Mouse (Mus musculus): Measurements from ENCODE around the gene Mmel1.

Mmel1 gene

DNA sequence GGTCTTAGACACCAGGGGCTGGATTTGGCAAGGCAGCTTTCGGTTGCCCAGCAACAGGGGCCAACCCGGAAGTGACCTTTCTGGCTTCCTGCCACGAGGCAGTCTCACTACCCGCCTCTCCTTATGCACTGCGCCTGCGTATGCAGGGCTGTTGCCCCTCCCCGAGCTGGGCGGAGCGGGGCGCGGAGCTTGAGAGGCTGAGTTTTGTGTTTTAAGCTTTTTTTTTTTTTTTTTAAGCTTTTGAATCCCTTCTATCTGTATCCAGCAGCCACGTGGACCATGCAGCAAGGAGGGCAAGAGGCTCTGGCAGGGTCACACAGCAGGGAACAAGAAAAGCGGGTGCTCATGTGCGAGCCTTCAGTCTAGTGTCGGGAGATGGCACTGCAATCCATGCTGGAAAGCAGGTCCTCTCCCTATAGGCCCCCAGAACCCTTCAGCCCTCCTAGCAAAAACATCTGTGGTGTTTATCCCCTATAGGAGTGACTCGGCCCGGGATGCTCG, 5.1 kb upstream of the Mmel1 start:
- DNase-seq (ENCODE audit: low spot score in 2 of 2), result peak; percentile 94 to 95

DNA sequence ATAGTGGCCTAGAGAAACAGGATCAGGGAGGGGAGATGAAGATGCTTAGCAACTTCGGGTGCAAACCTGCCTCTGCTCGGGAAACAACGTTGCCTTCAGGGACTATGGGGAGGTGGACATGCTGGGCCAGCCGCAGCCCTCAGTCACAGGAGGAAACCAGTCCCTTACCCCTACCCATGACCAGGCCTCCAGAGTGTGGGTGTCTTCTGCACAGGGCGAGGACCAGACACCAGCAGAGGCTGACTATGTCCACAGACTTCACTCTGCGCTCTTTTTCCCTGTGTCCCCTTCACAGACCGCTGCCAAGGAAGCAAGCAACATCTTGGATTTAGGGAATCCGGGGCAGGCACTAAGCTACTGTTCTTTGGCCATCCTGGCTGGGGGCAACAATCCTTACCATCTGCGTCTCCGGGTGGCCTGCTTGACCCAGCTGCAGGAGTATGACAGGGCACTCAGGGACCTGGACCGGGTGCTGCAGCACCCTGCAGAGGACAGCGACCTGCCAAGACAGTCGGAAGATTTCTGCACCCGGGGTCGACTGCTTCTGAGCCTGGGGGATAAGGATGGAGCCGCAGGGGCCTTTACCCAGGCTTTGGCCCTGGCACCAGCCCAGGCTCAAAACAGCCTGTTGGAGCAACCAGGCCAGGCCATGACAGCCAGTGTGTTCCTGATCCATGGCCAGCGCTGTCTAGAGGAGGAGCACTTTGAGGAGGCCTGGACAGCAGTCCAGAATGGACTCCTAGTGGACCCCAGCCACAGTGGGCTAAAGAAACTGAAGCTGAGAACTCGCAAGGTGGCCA, 4.2 kb upstream of the Mmel1 start:
- DNase-seq (ENCODE audit: low spot score in 2 of 2), result no peak

DNA sequence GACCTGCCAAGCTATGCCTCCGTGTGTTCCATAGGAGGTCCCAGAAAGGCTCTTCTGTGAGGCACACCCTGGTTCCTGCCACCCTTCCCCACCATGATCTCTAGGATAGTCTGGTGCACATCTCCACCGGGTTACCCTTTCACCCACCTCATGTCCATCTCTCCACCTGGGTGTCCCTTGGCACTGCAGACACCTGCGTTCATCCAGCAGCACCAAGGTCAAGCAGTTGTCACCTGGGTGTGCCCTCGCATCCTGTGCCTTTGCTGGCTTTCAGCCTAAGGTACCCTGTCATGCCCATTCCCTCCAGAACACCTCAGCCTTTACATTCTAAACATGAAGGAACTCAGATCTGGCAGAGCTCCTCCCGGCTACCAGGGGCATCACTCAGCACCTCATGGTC, 3.0 kb upstream of the Mmel1 start:
- DNase-seq (ENCODE audit: low spot score in 2 of 2), result no peak

DNA sequence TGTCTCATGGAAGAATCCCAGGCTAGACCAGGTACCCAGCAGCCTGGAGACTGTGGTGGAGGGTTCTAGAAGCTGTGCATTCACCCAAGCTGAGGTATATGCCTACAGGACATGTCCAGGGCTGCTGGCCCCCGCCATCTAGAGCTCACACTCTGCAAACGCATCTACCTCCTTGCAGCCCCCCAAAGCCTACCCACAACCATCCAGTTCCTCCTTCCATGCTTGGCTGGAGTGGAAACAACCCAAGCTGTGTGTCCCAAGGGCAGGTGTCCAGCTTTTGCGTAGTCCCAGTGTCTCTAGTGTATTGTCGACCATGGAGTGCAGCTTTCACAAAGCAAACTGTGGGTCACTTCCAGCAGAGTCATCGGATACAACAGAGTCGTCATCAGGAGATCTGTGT, 2.1 kb upstream of the Mmel1 start:
- no peak for DNase-seq (ENCODE audit: low spot score in 2 of 2)

DNA sequence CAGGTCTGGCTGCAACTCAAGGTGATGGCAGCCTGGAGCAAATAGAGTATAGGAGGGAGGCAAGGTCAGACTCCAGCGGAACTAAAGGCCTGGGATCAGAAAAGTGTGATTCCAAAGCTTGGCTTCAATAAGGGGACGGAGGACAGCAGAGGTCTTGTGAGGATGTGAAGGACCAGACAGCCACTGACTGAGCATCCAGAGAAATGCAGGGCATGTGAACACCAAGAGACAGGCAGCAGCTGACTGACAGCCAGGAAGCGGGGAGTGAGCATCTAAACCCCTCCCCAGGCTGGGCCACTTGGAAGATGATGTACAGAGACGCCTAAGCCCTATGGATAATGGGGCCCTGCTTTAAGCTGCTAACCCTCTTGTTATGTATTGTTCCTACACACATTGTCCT, 1.3 kb downstream of the Mmel1 start:
- DNase-seq (ENCODE audit: low spot score in 2 of 2), result no peak

DNA sequence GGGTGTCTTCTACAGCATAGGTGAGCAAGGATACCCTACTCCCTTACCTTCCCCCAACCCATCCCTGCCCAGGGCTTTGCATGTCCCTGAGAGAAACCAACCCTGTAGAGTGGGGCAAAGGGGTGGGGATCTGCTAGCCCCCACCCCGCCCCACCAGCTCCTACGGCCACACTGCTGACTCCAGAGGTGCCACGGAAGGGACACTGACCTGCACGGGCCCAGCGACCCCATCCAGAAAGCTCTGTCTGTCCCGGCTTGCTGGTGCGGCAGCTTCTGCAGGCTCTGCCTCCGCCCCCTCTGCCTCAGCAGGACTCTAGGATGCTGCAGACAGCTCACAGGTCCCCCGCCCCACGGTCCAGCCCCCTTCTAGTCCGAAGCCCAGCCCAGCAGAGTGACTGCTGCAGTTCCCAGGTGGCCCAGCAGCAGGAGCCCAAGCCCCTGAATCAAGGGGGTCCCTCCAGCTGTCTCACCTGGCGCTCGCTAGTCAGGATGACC, 2.4 kb downstream of the Mmel1 start:
- DNase-seq (ENCODE audit: low spot score in 2 of 2), result no peak

DNA sequence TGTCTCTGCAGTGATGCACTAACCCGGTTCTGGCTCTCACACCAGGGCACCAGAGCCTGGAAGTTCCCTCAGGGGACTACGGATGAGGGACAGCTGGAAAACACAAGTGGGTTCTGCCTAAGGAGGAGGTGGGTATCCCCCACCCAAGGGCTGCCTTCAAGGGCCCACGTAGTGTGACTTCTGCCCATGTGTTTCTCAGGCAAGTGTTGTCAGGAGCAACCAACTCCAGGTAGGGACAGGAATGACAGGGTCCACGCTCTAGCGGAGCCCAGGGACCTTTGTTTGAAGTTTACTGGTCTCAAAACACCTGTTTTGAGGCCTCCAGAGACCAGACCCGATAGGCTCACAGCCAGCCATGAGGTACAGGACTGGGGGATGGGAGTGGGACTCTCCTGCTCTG, 3.8 kb downstream of the Mmel1 start:
- no peak for DNase-seq (ENCODE audit: low spot score in 2 of 2)

DNA sequence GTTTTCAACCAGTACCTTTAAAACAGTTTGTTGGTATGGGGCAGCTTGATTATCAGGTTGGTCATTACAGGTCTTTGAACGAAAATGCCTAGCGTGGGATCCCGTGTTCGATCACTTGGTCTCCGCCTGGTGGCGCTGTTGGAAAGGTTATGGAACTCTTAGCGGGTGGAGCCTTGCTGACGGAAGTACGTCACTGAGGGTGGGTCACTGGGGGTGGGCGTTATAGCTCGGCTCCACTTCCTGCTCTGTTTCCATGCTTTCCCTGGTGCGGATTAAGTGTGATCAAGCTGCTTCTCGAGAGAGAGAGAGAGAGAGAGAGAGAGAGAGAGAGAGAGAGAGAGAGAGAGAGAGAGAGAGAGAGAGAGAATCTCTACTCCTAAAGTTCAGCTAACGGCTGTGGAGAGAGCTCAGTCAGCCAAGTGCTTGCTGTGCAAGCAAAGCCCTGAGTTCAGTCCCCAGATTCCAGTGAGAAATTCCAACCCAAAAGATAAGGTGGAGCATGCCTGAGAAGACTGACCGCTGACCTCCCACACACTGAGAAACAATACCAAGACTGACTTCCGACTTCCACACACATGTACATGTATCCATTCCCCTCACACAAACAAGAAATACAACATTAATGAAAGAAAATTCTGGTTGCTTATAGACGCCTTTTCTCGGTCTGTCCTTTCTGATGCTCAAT, 8.6 kb downstream of the Mmel1 start:
- peak; percentile 93 to 96 for DNase-seq (ENCODE audit: low spot score in 2 of 2)

DNA sequence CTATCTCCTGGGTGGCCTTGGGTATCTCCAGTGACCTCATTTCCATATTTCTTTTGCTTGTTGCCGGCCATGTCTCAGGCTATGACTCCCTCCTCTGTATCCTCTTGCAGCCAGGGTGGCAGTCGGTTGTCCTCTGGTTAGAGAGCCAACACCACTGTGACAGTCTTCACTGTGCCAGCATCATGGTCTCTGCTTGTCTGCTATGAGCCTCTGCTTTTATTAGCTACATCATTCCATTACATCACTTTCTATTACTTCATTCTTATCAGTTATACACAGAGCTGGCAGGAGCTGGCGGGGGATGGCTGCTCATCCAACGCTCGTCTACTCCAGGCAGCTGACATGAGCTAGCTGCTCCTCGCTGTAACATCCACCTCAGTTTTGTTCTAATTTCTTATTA, 11.3 kb downstream of the Mmel1 start:
- peak in 1 of 2 experiments; percentile 47 for DNase-seq (ENCODE audit: low spot score in 2 of 2)

DNA sequence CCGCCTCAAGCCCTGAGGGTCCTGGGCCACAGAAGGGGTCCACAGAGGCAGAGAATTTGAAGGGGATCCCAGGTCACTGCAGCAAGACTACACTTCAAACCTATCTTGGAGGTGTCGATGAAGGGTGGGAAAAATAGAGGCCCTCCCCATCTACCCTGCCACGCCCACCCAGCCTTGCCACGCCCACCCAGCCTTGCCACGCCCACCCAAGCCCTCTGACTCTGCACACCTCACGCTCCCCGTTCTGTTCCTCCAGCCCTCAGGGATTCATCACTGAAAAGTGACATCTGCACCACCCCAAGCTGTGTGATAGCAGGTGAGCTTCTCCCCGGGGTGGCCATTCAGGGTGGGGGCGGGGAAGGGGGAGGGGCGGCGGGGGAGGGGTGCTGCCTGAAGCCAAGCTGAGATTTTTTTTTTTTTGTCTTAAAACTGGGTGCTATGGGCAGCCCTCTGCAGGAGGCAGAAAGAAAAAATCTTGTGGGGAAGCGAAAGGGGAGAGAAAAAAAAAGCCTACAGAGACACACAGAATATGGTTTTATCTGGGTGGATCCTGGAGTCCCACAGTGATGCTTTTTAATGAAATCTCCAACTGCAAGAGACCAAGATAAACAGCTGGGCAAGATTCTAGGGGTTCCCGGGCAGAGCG, 12.8 kb downstream of the Mmel1 start:
- no peak for DNase-seq (ENCODE audit: low spot score in 2 of 2)

DNA sequence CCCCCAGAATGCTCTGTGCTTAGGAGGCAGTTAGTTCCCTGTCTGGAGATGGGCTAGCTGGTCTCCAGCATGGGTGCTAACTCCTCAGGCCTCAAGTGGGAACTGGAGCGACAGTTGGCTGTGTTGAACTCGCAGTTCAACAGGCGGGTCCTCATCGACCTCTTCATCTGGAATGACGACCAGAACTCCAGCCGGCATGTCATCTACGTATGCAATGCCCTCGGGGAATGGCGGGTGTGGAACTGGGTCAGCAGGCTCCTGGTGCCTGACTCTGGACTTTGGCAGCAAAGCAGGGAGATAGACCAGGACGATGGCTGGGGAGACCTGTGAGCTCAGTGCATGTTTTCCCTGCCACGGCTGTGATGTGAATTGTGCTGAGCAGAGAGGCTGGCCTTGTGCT, 16.0 kb downstream of the Mmel1 start:
- DNase-seq (ENCODE audit: low spot score in 2 of 2), result no peak

DNA sequence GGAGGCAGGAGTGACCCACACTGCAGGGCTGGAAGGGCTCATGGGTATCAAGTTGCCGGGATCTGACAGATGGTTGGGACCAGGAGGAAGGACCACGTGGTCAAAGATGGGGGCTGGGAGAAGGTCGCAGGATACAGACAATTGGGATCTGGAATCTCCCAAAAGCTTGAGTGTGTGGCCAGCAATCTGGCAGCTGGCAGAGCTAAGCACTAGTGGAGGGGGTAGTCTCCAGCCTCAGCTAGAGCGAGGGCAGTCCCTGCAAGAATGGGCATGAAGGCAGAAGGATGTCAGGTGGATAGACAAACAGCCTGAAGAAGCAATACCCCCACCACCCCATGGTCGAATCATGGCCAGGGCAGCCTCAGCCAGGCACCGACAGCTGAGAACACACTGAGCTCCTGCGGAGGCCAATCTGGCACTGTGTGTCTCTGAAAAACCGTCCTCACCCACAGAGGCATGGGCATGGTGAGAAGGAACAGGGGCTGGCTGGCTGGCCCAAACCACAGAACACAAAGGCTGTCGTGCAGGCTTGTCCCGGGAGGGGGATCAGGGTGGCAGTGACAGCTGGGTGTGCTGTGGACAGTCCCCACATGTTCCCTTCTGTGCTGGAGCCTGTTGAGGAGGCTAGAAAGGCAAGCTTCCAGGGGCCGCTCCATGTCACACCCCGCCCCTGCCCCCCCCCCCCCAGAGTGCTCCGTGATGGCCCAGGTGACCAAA, 17.6 kb downstream of the Mmel1 start:
- DNase-seq (ENCODE audit: low spot score in 2 of 2), result no peak

DNA sequence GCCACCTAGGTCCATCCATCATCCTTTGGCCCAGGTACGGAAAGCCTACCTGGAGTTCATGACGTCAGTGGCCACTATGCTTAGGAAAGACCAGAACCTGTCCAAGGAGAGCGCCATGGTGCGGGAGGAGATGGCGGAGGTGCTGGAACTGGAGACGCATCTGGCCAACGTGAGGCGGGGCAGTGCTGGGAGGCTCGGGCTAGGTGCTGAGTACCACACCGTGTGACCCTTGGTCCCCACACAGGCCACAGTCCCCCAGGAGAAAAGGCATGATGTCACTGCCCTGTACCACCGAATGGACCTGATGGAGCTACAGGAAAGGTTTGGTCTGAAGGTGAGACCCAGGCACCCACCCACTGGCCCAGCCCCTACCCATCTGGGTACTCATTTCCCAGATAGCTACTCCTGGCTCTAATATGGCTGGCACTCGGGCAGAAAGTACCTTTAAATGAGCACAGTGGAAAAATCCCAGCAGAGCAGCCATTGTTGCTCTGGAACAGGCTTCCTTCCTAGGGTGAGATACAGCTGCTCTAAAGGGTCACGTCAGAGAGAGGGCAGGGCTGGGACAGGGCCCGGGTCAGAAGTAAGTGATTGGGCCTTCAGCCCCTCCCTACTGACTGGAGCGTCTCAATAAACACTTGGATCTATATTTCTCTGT, 18.3 kb downstream of the Mmel1 start:
- no peak for DNase-seq (ENCODE audit: low spot score in 2 of 2)

DNA sequence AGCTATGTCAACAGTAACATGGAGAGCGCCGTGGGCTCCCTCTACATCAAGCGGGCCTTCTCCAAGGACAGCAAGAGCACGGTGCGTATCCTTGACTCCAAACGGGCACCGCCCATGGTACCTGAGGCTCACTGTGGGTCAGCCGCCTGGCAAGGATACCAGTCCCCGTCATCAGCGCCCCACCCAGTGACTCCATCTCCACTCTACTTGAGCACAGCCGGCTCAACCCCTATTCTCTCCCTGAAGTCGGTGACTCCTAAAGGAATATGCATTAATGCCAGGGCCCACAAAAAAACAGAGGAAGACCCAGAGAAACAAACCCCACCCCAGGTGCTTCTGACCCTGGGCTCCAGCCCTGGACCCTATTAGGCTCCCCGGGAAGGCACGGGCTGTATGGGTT, 21.5 kb downstream of the Mmel1 start:
- no peak for DNase-seq (ENCODE audit: low spot score in 2 of 2)

DNA sequence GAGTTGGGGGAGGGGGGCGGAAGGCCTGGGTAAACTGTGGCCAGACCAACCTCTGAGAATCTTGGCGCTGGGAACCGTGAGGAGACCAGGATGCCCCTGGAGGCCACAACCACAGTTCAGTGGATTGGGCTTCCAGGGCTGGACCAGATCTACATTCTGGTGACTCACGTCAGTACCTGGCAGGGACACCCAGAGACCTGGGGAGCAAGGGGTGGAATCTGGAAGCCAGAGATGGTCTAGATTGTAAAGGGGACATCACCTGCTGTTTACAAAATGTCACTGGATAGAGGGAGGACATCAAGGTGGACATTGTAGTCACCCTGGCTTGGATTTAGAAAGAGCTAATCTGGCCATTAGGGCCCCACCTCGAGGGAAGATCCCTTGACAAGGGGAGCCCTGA, 26.2 kb downstream of the Mmel1 start:
- DNase-seq (ENCODE audit: low spot score in 2 of 2), result no peak

DNA sequence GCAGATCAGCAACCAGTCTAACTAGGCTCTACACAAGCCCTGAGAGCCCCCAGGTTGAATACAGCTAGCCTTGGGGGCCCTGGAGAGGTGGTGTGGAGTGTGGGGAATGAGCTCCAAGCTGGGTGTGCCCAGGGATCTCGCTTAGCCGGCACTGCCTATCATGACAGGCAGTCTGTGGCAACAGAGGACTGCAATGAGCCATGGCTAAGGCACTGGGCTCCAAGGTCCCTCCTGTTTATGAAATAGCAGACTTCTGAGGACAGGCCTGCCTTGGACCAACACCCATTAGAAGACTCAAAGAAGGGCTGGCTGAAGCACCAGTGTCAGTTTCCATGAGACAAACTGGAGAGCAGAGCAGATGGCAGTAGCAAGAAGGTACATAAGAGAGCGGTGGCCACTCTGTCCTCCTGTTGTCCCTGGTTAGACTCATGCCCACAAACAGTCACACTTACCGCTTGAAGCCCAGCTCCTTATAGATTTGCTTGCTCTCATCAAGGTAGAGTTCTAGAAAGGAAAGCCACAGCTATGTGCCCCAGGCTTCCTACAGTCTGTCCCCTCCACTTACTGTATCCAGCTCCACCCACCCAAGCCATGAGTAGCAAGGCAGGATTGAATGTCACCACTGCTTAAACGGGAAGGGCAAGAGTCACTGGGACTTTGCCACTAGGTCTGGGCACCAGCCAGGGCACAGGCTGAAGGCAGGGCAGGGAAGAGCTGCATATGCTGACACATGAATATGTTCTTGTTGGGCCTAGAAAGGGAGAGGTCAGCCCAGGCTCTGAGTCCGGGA, 28.5 kb downstream of the Mmel1 start:
- no peak for DNase-seq (ENCODE audit: low spot score in 2 of 2)

DNA sequence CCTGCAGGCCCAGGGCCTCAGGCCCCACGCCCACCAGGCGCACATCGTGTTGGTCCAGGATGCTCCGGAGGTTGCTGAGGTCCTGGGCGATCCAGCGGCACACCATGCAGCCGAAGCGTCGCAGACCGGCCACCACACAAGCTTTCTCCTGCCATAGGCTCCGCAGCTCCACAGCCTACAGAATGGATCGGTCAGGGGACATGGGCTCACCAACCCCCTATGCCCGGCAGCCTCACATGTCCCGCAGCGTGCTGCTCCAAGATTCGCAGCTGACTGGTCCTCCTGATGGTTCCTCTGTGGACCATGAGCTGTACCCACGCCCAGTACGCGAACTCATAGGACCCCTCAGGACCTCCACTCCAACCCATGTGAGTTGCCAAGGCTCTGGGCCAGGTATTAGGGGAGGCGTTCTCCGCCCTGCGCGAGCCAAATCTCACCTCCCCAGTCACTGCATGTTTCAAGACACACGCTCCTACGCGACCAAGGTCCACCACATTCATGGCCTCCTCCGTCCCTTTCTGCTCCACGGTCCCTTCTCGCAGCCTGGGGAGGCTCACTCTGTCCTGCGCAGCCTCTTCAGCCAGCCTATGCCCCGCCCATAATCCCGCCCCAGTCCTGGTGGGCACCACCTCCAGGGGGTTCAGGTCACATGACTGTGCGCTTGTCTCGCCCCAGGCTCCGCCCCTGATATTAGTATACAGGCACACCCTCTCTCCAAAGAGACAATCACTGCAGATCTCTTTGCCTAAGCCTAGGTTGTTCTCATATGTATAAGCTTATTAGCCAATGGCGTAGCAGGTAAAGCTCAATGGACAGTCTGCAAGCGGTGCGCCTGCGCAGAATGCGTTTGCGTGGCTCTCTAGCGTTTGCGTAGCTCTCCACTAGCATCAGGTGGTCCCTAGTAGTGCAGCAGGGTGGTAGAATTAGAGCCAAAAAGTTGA, 29.4 kb downstream of the Mmel1 start, which contains the start of gene Fam213b:
Fam213b (minus strand) TSS at position 630 of the 941 bp plus-strand sequence.
- peak; percentile 83 to 91 for DNase-seq (ENCODE audit: low spot score in 2 of 2)

DNA sequence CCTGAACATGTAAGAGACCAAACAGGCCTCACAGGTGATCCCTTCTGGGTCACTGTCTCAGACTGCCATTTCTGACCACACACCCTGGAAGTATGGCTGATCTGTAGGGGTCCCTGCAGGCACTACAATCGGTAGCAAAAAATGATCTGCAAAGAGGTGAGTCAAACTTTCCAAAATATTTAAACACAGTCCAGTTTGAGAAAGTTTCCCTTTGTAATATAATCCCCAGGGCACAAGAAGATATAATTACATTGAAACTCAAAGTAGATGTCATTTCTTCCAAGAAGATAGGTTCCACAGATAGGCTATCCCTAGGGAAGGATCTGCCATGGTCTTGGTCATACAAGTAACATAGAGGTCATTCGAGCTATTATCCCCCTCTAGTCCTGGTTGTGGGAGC, 33.0 kb downstream of the Mmel1 start:
- no peak for DNase-seq (ENCODE audit: low spot score in 2 of 2)

All from right cerebral cortex, postnatal 10 days (tissue).